Mouse (Mus musculus) retina, embryonic 14.5 days (tissue): ENCODE measurements around the gene Egln1.

Experiments used
- DNase-seq: peaks from one replicate; pipeline ENCODE4 v3.0.0-alpha.2; 2015; ENCODE audit warnings: low spot score

Egln1 gene

DNA sequence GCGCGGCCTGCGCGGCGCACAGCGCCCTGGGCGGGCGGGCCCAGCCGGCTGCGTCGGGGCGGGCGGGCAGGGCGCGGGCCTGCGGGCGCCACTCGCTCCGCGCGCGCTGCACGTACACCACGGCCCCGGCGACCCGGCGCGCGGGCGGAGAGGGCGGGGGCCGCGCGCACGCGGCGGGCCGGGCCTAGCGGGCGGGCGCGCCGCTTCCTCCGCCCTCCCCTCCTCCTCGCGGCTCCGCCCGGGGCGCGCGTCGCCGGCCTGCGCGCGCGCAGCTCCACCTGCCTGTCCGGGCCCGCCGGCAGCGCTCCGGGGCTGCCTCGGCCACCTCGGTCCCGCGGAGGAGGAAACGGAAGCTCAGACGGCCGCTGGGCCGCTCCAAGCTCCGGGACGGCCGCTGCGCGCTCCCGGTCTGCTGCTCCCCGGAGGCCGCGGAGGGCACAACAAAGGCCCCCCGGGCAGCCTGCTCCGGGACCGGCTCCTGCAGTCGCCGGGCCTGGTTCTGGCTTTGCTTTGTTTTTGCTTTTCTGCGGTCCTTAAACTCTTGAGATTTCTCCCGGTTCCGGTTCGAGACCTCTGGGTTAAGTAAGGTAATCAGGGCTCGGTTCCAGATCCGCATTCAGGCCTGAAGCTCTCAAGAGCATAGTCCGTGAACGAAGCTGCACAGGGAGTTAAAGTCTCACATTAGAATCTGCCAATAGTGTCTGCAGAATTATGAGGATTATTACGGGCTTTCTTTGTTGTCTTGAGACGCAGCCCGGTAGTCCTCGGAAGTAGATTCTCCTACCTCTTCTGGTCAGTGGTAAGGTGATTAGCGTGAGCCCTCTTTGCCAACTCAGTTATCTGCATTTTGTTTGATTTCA is at the start of gene Egln1:
Gene Egln1 (minus strand): TSS at position 116 of the 860 bp plus-strand sequence.
- DNase-seq, result peak; percentile 80

DNA sequence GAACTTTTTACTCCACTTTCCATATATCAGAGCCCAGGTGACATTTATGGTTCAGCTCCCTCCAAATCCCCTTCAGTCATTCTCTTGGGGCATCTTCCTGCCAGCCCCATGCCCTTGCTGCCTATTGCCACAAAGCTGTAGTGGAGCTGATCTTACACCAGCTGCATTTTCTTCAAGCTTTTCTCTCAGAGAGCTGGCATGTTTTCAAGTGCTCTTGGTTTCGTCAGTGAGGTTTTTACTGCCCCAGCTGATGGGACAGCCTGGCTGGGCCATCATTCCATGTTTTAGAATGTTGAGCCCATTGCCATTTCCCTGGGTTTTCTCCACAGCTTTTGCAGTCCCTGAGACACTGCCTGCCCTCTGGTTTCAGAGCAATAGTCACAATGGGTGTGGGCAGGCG is 46.7 kb upstream of the Egln1 start:
- no peak for DNase-seq

DNA sequence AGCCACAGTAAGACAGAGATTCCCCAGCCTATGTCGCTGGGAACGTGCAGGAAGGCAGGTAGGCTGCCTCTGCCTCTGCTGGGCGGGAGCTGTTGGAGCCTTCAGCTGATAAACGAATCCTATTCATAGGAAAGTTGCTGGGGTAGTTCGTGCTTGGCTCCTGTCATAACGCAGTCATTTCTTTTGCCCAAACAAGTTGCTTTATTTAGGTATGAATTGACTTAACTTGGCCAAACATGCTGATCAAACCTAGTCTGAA is 42.5 kb upstream of the Egln1 start:
- DNase-seq, result no peak

DNA sequence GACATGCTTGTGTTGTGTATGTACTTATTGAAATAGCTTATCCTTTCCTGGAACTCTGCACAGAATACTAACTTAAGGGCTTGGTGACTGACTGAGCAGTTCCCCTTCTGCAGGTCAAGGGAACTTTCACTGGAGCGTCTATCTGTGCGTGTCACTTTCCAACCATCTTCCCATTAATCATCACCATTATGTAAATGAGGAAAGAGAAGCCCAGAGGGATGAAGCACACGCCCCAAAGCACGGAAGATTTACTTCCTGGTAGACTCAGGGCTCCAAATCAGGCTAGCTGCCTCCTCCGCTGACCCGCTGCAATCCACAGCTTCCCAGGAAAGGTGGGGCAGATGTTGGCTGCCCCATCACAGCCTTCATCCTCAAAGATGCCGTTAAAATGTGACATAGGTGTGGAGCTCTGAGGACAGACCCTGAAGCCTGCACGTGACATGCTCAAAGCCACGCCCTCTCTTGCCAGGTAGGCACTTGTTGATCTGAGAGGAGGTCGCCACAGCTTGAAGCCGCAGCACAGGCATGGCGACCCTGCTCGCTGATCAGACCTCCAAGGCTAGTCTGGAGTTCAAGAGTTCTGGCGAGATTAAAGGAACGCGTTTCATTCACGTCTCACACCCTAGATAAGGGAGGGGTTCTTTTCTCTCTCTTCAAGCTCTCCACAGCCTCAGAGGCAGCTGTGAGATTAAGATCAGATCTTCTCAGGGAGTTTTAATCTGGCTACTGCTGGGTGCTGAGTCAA is 42.0 kb upstream of the Egln1 start:
- DNase-seq, result no peak

- DNase-seq, result no peak
These were observed 31.7 kb upstream of the Egln1 start for GRCm38 (mm10) chr8:124980828-124981227.

DNA sequence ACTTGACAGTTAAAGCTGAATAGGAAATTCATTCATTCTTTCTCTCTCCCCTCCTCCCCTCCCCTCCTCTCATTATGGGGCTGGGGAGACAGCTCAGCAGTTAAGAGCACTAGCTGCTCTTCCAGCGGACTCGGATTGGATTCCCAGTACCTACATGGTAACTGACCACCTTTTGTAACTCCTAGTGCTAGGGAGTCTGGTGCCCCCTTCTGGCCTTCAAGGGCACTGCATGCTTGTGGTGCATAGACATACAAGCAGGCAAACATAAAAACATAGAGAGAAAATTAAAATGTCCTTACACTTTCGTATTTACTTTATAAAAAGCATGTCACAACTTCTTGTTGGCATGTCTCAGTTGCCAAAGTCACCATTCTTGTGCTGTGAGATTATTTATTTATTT is 30.9 kb upstream of the Egln1 start:
- DNase-seq, result no peak

- DNase-seq, result no peak
These were observed 28.9 kb upstream of the Egln1 start for GRCm38 (mm10) chr8:124978026-124978425.

GRCm38 (mm10) chr8:124976211-124976610 is 27.1 kb upstream of the Egln1 start:
- no peak for DNase-seq

GRCm38 (mm10) chr8:124974254-124974653 is 25.1 kb upstream of the Egln1 start:
- DNase-seq, result no peak

DNA sequence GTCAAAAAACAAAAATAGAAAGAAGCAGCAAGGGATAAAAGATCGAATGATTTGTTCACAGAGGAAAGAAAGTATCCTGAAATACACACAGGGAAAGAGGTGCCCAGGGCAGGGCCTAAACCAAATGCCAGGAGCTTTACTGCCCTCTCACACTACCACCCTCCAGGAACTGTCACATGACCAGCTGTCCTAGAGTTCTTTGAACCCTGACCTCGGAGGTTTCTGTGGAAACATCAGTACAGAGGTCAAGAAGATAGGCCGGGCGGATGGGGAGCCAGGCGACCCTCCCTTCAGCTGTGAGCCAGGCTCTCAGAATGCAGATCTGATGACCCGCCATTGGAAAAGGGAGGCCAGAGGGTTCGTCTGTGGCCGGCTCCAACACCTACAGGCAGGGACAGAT is 24.1 kb upstream of the Egln1 start:
- DNase-seq, result no peak

GRCm38 (mm10) chr8:124970312-124970933 is 21.3 kb upstream of the Egln1 start:
- DNase-seq, result no peak

- DNase-seq, result no peak
These were observed 15.8 kb upstream of the Egln1 start for GRCm38 (mm10) chr8:124964966-124965365.

DNA sequence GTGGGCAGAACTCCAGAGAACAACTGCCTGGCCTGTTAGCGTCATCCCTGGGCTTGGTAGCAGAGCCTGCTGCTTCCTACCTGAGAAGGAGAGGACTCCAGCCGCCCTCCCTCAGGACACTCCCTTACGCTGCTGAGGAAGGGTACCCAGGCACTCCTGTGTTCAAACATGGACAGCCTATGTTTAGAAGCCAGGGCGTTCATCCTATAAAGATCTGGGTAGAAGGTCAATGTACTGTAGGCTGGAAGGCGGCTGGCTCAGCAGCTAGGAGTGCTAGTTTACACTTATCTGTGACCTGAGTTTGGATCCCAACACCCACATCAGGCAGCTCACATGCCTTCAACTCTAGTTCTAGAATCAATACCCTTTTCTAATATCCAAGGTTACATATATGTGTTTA is 14.1 kb upstream of the Egln1 start:
- DNase-seq, result no peak

GRCm38 (mm10) chr8:124960226-124960880 is 11.2 kb upstream of the Egln1 start:
- DNase-seq, result no peak

- no peak for DNase-seq
These were observed 10.5 kb upstream of the Egln1 start for GRCm38 (mm10) chr8:124959462-124960225.

- no peak for DNase-seq
These were observed 5.5 kb upstream of the Egln1 start for GRCm38 (mm10) chr8:124954572-124955082.

- no peak for DNase-seq
These were observed 4.1 kb upstream of the Egln1 start for GRCm38 (mm10) chr8:124953188-124953587.

DNA sequence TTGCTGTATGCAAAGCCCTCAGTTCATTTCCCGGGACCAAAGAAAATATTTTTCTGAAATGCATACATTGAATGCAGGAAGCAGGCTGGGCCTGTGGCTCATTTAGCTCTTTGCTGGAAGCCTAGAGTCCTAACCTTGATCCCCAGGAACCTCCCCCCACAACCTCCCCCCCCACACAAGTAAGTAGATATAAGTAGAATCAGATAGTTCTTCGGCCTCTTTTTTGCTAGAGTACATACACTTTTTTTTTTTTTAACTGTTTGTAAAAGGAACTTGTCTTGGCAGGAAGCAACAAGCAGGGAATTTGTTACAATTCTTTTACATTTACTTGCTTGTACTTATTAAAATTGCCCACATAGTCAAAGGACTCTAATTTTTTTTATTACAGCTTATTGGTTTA is 1.7 kb upstream of the Egln1 start:
- DNase-seq, result no peak

DNA sequence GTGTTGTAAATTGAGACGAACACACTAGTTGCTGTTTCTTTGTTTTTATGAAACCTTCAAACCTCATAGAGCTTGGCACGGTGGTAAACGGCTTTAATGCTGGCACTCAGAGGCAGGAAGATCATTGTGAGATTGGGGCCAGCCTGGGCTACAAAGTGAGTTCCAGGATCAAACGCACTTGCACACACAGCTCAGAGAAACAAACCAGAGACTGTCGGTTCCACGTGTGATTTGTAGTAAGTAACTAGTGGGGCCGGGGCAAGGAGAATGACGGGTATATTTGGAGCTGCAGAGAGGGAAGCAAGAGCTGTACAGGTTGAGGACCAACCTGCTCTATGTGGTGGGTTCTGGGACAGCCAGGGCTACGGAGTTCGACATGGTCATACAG is 939 bp upstream of the Egln1 start:
- no peak for DNase-seq

GRCm38 (mm10) chr8:124948733-124949111 is 402 bp downstream of the Egln1 start:
- DNase-seq, result peak; percentile 51

DNA sequence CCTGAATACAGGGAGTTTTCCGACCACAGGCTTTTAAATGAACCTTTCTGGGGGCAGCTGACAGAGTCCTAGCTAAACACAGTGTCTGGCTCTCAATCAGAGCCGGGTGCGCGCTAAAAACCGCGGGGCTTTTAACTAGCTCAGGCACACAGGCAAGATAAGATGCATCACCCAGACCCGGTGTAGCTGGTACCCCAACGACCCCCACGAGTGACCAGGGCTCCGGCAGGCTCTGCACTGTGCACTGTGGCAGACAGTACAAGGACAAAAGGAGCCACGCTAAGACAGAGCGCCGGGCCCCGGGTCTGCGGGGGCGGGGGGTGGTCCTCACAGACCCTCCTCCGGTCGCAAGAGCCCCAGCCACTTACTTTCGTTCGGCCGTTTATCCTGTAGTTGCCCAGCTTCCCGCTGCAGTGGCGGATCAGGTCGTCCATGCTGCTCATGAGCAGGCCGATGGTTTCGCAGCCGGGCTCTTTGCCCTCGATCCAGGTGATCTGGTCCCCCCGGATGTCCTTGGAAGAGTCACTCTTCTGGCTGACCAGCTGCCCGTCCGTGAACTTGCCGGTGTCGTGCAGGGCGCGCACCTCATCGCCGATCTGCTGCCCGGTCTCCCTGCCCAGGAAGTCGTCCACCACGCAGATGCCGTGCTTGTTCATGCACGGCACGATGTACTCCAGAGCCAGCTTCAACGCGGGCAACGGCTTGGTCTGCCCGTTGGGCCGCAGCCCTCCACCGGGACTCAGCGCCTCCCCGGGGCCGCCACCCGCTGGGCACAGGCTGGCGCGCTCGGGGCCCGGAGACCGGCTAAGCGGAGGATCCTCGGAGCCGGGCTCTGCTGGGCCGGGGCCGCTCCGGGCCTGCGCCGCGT is 1.0 kb downstream of the Egln1 start:
- peak; percentile 57 for DNase-seq
